Mouse (Mus musculus) midbrain, embryonic 11.5 days (tissue): ENCODE data around the gene Pkig. TPM values are rescaled to one million over a fixed set of nuclear protein-coding genes. Genes with fewer than 3 reads are reported as not detected.

Experiments used
- ATAC-seq: fragments of 200-750 bp; cut with Nextera tagmentation; 2 replicates; pipeline ENCODE4 v1.8.0; 2017; ENCODE audit warnings: moderate TSS enrichment, moderate library complexity; ENCODE audit not compliant: low FRiP score
- DNase-seq: peaks from one replicate; pipeline ENCODE4 v3.0.0; 2015; ENCODE audit warnings: low spot score; ENCODE audit errors: missing footprints
- H3K27ac ChIP-seq: fragments of 300-500 bp; sonication (generic); 2 replicates; pipeline ENCODE4 v1.5.1; 2014; ENCODE audit warnings: low read depth, low read length
- H3K27me3 ChIP-seq: fragments of 300-500 bp; sonication (generic); 2 replicates; pipeline ENCODE4 v1.6.1; 2014; ENCODE audit warnings: mild to moderate bottlenecking, low read length, moderate library complexity, mixed read lengths; ENCODE audit not compliant: control insufficient read depth, insufficient read depth
- H3K36me3 ChIP-seq: fragments of 300-500 bp; sonication (generic); 2 replicates; pipeline ENCODE4 v1.6.1; 2014; ENCODE audit warnings: mild to moderate bottlenecking, low read length, moderate library complexity, mixed read lengths; ENCODE audit not compliant: control insufficient read depth, insufficient read depth
- H3K4me1 ChIP-seq: fragments of 300-500 bp; sonication (generic); 2 replicates; pipeline ENCODE4 v1.6.1; 2014; ENCODE audit warnings: low read length; ENCODE audit not compliant: control insufficient read depth, insufficient read depth
- H3K4me2 ChIP-seq: fragments of 300-500 bp; sonication (generic); 2 replicates; pipeline ENCODE4 v1.6.1; 2014; ENCODE audit warnings: mild to moderate bottlenecking, moderate library complexity
- H3K4me3 ChIP-seq: fragments of 300-500 bp; sonication (generic); 2 replicates; pipeline ENCODE4 v1.5.1; 2014; ENCODE audit warnings: low read depth, low read length
- H3K9ac ChIP-seq: fragments of 300-500 bp; sonication (generic); 2 replicates; pipeline ENCODE4 v1.6.1; 2014; ENCODE audit warnings: low read length
- H3K9me3 ChIP-seq: fragments of 300-500 bp; sonication (generic); 2 replicates; pipeline ENCODE4 v1.6.1; 2016; ENCODE audit warnings: low read length; ENCODE audit not compliant: control insufficient read depth
- WGBS: fragments of 180-500 bp; shearing (Covaris S2); extraction: QIAGEN DNeasy Blood & Tissue Kit; methylation state at CpG from one replicate; pipeline ENCODE4 v1.1.7; 2014; 5-methylcytosine and 5-hydroxymethylcytosine counted together
- polyA plus RNA-seq: library from polyadenylated mRNA; unstranded; fragments of >200 nt; fragmentation: Nextera tagmentation; extraction: Ambion mirVana; gene quantifications from 2 replicates; pipeline ENCODE4 v1.2.1, GENCODE M21; 2014

Gene Pkig
- polyA plus RNA-seq, 1 experiment from 2014 or later: 153 TPM

GRCm38 (mm10) chr2:163693716-163694314, 35.6 kb downstream of the Pkig start:
- Histone ChIP-seq H3K4me3 (no peak overlapping the region), H3K9me3 (no peaks in the 10 kb centered on the region), H3K36me3 (no peaks in the 10 kb centered on the region), H3K4me2 (no peak overlapping the region), H3K4me1 (peaks cover 24% of the 10 kb centered on the region), H3K9ac (no peak overlapping the region), H3K27ac (no peak overlapping the region), H3K27me3 (no peaks in the 10 kb centered on the region)
- DNase-seq: peak; percentile 82
- no peak for ATAC-seq
- 76% methylated on average over 9 of the region's 9 CpGs for WGBS

- DNase-seq (no peak), ATAC-seq (no peak)
- no peaks in the 10 kb centered on the region for H3K27me3 ChIP-seq
- H3K27ac ChIP-seq: no peak overlapping the region
- H3K4me2 ChIP-seq: no peak overlapping the region
- no peak overlapping the region for H3K4me3 ChIP-seq
- no peaks in the 10 kb centered on the region for H3K9me3 ChIP-seq
- 33% methylated on average over 2 of the region's 2 CpGs for WGBS
- H3K9ac ChIP-seq: no peak overlapping the region
- H3K4me1 ChIP-seq: peaks cover 8% of the 10 kb centered on the region
- H3K36me3 ChIP-seq: no peaks in the 10 kb centered on the region
These were observed 38.6 kb downstream of the Pkig start for GRCm38 (mm10) chr2:163696763-163697162.

GRCm38 (mm10) chr2:163697764-163698480, 39.7 kb downstream of the Pkig start:
- no peaks in the 10 kb centered on the region for H3K36me3 ChIP-seq
- H3K9ac ChIP-seq: no peak overlapping the region
- no peak overlapping the region for H3K4me3 ChIP-seq
- H3K9me3 ChIP-seq: no peaks in the 10 kb centered on the region
- peaks cover 8% of the 10 kb centered on the region for H3K4me1 ChIP-seq
- no peak overlapping the region for H3K27ac ChIP-seq
- no peaks in the 10 kb centered on the region for H3K27me3 ChIP-seq
- no peak overlapping the region for H3K4me2 ChIP-seq
- WGBS: 79% methylated on average over 12 of the region's 16 CpGs
- ATAC-seq: no peak
- DNase-seq: no peak

GRCm38 (mm10) chr2:163699078-163699780, 41.0 kb downstream of the Pkig start:
- Histone ChIP-seq H3K9ac (no peak overlapping the region), H3K9me3 (no peaks in the 10 kb centered on the region), H3K27ac (no peak overlapping the region), H3K4me2 (no peak overlapping the region), H3K4me3 (no peak overlapping the region), H3K36me3 (no peaks in the 10 kb centered on the region), H3K27me3 (no peaks in the 10 kb centered on the region), H3K4me1 (peaks cover 8% of the 10 kb centered on the region)
- ATAC-seq (no peak), DNase-seq (no peak)
- 89% methylated on average over 11 of the region's 11 CpGs for WGBS

GRCm38 (mm10) chr2:163702431-163702830, 44.2 kb downstream of the Pkig start:
- Histone ChIP-seq H3K4me1 (no peaks in the 10 kb centered on the region), H3K27me3 (no peaks in the 10 kb centered on the region), H3K4me3 (no peak overlapping the region), H3K4me2 (no peak overlapping the region), H3K36me3 (no peaks in the 10 kb centered on the region), H3K9ac (no peak overlapping the region), H3K9me3 (no peaks in the 10 kb centered on the region), H3K27ac (no peak overlapping the region)
- WGBS: 83% methylated on average over 7 of the region's 7 CpGs
- ATAC-seq (no peak), DNase-seq (no peak)

- Histone ChIP-seq H3K4me2 (no peak overlapping the region), H3K9ac (no peak overlapping the region), H3K4me1 (no peaks in the 10 kb centered on the region), H3K4me3 (no peak overlapping the region), H3K27me3 (no peaks in the 10 kb centered on the region), H3K36me3 (no peaks in the 10 kb centered on the region), H3K27ac (no peak overlapping the region), H3K9me3 (no peaks in the 10 kb centered on the region)
- DNase-seq (no peak), ATAC-seq (no peak)
- WGBS: 84% methylated on average over 5 of the region's 5 CpGs
These were observed 44.7 kb downstream of the Pkig start for GRCm38 (mm10) chr2:163702921-163703320.

- H3K4me3 ChIP-seq: no peak overlapping the region
- WGBS: 91% methylated on average over 5 of the region's 5 CpGs
- DNase-seq (no peak), ATAC-seq (no peak)
- H3K9me3 ChIP-seq: no peaks in the 10 kb centered on the region
- H3K9ac ChIP-seq: no peak overlapping the region
- H3K36me3 ChIP-seq: no peaks in the 10 kb centered on the region
- H3K4me1 ChIP-seq: no peaks in the 10 kb centered on the region
- H3K4me2 ChIP-seq: no peak overlapping the region
- H3K27me3 ChIP-seq: no peaks in the 10 kb centered on the region
- no peak overlapping the region for H3K27ac ChIP-seq
These were observed 45.5 kb downstream of the Pkig start for GRCm38 (mm10) chr2:163703599-163704260.

GRCm38 (mm10) chr2:163708321-163708720, 50.1 kb downstream of the Pkig start:
- Histone ChIP-seq H3K27me3 (no peaks in the 10 kb centered on the region), H3K9ac (no peak overlapping the region), H3K27ac (no peak overlapping the region), H3K4me3 (no peak overlapping the region), H3K36me3 (no peaks in the 10 kb centered on the region), H3K4me1 (no peaks in the 10 kb centered on the region), H3K4me2 (no peak overlapping the region), H3K9me3 (no peaks in the 10 kb centered on the region)
- DNase-seq: peak; percentile 56
- 93% methylated on average over 5 of the region's 5 CpGs for WGBS
- no peak for ATAC-seq
